Mouse (Mus musculus) heart, adult 10 weeks (tissue): Measurements from ENCODE around the gene Lpin2. TPM values are rescaled to one million over a fixed set of nuclear protein-coding genes. Genes with fewer than 3 reads are reported as not detected.

Source experiments
- polyA plus RNA-seq: library from polyadenylated mRNA; stranded (reverse); fragments of 350-450 nt; fragmentation: Illumina TruSeq; extraction: RNeasy Lipid Tissue Mini Kit (QIAGEN cat#74804); gene quantifications from one replicate; pipeline ENCODE4 v1.2.3, GENCODE M21; 2014; ENCODE audit warnings: low read depth, low replicate concordance

The Lpin2 gene
- 7.6 TPM for polyA plus RNA-seq

DNA sequence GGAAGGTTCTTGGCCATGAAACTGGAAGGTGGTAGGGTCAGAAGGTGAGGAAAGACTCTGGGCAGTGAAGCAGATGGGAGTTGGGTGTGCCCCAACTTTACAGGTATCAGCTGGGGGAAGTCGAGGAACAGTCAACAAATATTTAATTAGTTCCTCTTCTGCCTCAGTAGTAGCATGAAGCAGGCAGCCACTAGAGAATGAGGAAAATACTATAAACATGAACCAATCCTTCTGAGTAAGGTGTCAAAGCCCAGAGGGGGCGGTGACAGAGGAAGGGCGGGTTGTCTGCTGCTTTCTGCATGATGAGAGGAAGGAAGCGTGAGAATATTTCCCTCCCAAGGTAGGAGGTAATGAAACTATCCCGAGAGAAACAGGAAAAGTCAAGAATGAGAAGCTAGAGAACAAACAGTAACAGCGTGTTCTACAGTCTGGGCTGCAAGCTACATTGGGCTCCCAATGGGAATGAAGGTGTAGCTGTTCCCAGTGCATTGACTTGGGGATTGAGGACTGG, at the start of gene Lpin2:
TSS of gene Lpin2 (plus strand) at position 350 of the 511 bp plus-strand sequence.

Other genes starting within 250 kb of the Lpin2 start
- 917 TPM for gene Myom1, start 179.9 kb upstream of the Lpin2 start, polyA plus RNA-seq
- gene Myl12a, start 179.7 kb upstream of the Lpin2 start, polyA plus RNA-seq: 1,095 TPM
- gene Emilin2, start 129.4 kb downstream of the Lpin2 start, polyA plus RNA-seq: 25.8 TPM